Mouse (Mus musculus) frontal cortex, postnatal 25 days (tissue): ENCODE data around the gene Cib4.

Experiments
- DNase-seq, 2 experiments: peaks; one replicate each; pipeline ENCODE4 v3.0.0; 2022; ENCODE audit warnings: low spot score in 2 of 2

Cib4 gene

DNA sequence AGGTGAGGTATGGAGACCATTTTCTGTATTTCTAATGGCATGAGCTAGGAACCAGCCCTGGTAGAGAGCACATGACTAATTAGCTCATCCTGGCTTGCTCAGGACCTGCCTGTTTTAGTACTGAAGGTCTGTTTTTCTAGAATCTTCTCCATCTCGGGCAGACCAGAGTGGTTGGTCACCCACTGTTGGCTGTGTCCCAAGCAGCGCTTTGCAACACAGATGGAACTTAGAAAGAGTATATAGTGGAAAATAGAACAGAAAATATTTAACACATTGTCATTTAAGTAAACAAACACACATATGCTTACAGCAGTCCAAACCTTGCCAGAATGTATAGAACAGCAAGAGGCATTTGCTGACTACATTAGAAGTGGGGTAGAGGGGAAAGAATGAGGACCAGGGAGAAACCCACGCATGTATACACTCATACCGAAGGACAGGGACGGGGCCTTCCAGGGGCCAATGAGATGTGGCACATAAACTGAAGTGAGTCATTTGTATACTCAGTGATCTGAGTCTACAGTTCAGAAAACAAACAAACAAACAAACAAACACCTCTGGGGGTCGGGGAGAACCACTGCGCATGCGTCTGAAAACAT is 105.2 kb downstream of the Cib4 start:
- no peak for DNase-seq

DNA sequence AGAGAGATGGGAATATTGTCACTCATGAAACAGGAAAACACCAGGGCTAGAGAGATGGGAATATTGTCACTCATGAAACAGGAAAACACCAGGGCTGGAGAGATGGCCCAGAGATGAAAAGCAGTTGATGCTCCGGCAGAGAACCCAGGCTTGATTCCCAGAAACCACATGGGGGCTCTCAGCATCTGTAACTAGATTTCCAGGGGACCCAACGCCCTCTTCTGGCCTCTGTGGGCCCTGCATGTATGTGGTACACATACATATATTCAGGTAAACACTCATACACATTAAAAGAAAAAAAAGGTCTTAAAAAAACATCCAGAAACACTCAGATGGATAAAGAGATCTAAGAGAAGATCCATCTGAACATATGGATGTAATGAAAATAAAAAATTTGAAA is 106.7 kb downstream of the Cib4 start:
- no peak for DNase-seq
